Mouse (Mus musculus) thymus, postnatal 0 days (tissue): ENCODE measurements around the gene Rtkn. TPM values are rescaled to one million over a fixed set of nuclear protein-coding genes. Genes with fewer than 3 reads are reported as not detected.
A peak's percentile ranks its signal among the peaks of the same experiment; 100 is the strongest.

ENCODE experiments used
- DNase-seq: peaks from one replicate; pipeline ENCODE4 v3.0.0-alpha.2; 2015; ENCODE audit warnings: low spot score
- polyA plus RNA-seq: library from polyadenylated mRNA; unstranded; fragments of >200 nt; fragmentation: Nextera tagmentation; extraction: Ambion mirVana; gene quantifications from 2 replicates; pipeline ENCODE4 v1.2.1, GENCODE M21; 2015

Rtkn gene
- polyA plus RNA-seq, 1 experiment from 2014 or later = 30.9 TPM

- DNase-seq = no peak
Measured at GRCm38 (mm10) chr6:83116373-83117164, 18.7 kb upstream of the Rtkn start.

DNA sequence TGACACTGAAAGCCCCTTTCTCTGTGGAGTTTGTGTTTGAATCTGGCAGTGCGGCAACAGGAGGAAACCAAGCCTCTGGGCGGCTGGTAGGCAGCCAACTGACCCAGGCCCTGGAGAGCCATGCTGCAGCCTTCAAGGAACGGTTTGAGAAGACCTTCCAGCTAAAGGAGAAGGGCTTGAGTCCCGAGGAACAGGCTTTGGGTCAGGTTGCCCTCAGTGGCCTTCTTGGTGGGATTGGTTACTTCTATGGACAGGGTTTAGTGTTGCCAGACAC is 18.2 kb upstream of the Rtkn start:
- DNase-seq = no peak

GRCm38 (mm10) chr6:83117616-83118015 is 17.6 kb upstream of the Rtkn start:
- no peak for DNase-seq

GRCm38 (mm10) chr6:83118369-83118768 is 16.9 kb upstream of the Rtkn start:
- no peak for DNase-seq

GRCm38 (mm10) chr6:83118825-83119733 is 16.2 kb upstream of the Rtkn start:
- DNase-seq = no peak

- no peak for DNase-seq
Measured at GRCm38 (mm10) chr6:83119734-83120051, 15.6 kb upstream of the Rtkn start.

DNA sequence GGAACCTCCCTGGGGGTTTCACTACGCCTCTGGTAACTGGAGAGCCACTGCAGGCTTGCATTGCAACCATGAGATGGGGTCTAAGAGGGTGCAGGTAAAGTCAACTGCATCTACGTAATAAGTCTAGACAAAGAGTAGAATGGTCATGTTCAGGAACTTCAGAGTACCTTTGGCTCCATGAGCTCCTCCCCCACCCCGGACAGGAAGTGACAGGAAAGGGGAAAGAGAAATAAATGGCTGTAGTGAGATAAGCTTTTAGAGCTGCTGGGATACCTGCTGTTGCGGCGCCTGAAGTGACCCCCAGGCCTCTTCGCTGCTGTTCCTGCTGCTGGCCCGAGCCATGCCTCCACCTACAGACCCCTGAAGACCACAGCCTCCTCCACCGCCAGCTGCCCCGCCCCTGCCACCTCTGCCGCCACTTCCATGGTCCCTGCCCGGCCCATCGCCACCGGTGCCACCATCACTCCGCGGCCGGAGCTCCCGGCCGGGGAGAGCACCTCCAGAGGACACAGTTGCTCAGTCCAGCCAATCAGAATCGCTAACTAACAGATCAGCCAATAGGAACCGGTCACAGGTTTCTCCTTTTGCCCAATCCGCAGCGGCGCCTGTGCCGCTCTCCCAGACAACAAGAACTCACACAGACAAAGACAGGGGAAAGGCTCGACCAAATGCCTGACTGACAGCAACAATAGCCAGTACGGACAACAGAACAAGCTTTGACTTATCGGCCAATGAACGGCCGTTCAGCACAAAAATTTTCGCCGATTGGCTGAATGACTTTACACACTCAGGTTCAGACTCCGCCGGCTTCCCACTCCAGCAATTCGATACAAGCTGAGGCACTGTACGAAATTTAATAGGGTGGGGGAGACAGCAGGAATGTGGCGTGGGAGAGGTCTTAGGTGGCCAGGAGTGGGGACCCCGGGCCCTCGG is 14.1 kb upstream of the Rtkn start, which contains the start of gene Wbp1:
Gene Wbp1, minus strand, starts transcription at position 630 of the 933 bp plus-strand sequence.
- peak; percentile 97 for DNase-seq

DNA sequence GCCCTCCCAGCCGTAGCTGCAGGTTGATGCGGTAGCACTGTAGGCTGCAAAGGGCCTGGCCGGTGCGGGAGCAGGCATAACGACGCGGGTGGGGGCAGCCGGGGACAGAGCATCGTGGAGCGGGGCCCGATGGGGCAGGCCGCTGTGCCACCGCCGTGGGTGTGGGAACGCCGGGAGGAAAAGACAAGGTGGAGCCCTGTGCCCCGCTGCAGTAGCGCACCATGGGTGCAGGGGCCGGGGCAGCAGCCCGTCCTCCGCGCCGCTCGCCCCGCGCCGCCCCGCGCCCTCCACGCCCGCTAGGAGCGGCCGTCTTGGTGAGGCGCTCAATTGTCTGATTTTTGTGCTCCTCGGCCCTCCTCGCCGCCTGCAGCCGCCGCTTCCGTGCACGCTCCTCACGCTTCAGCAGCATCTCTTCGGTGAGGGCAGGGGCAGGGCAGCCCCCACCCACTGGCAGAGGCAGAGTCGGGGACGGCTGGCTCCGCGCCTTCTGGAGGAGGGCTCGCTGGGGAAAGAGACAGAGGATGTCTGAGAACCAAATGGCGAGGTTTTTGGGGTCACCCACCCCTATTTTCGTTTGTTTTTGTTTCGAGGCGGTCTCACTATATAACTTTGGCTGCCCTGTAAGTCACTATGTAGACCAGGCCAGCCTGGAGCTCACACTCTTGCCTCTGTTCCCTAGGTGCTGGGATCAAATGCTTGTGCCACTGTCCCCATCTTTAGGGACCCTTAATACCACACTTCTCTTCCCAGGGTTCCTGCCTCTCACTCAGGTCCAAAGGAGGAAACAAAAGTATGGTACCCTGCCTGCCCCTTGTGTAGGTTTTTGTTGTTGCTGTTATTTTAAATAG is 13.2 kb upstream of the Rtkn start:
- peak; percentile 43 for DNase-seq

GRCm38 (mm10) chr6:83122961-83123360 is 12.3 kb upstream of the Rtkn start:
- no peak for DNase-seq

DNA sequence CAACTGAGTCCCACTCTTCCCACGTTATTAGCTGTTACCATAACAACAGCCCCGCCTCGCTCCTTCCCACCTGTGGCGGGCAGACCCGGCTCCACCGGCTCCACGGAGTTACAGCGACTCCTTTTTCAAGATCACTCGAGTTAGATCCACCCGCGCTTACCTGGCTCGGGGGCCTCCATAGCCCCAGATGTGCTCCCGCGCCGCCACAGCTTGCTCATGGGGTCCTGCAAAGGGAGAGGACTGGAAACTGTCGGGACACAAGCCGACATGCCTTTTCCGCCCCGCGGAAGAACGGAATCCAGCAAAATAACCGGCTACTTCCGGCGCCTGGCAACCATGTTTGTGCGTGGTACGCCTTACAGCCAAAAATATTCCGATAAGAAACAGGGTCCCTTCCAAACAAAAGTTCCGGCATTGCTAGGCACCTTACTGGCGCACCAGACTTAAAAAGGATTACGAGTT is 10.4 kb upstream of the Rtkn start:
- DNase-seq = peak; percentile 96

DNA sequence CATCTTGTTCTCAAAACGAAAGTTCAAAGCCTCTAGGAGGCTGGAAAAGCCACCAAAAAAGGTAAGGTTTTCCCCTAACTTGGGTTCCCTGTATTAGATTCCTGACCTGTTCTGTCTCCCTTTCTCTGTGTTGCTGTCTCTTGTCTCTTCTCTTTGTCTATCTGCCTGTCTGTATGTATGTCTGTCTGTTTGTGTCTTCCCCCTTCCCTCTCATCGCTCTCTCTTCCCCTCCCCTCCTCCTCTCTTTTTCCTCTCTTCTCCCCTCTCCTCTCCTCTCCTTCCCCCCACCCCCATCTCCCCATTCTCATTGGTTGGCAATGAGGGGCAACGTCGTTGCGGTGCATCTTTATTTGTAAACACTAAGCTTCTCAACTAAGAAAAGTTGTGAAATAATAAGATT is 9.9 kb upstream of the Rtkn start, which contains the start of gene Ino80b:
Gene Ino80b, minus strand, starts transcription at position 101 of the 400 bp plus-strand sequence.
- no peak for DNase-seq

GRCm38 (mm10) chr6:83127419-83127818 is 7.8 kb upstream of the Rtkn start:
- no peak for DNase-seq

DNA sequence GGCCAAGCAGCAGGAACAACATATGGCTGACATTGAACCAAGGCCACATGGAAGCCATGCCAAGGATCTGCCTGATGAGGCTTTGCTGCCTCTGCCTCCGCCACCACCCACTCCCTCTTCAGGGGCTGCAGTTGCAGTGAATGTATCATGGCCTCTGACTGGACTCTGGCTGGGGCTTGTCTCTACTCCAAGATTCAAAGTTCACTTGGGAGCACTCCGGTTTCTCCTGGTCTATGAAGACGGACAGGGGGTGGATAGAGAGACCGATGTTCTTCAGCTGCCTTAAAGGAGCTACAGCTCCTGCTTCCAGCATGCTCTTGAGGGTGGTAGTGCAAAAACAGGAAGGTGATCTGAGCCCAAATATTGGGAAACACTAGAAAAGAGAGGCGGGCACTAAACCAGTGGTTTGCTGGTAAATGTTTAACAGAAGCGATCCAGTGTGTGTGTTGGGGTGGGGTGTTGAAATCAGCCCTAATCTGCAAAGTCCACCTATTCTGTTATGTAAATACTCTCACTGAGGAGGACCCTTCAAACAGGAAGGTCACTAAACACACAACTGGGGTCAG is 3.7 kb upstream of the Rtkn start:
- DNase-seq = no peak

GRCm38 (mm10) chr6:83132176-83132919 is 2.9 kb upstream of the Rtkn start:
- DNase-seq = no peak

GRCm38 (mm10) chr6:83134226-83134625 is 1.0 kb upstream of the Rtkn start:
- no peak for DNase-seq

DNA sequence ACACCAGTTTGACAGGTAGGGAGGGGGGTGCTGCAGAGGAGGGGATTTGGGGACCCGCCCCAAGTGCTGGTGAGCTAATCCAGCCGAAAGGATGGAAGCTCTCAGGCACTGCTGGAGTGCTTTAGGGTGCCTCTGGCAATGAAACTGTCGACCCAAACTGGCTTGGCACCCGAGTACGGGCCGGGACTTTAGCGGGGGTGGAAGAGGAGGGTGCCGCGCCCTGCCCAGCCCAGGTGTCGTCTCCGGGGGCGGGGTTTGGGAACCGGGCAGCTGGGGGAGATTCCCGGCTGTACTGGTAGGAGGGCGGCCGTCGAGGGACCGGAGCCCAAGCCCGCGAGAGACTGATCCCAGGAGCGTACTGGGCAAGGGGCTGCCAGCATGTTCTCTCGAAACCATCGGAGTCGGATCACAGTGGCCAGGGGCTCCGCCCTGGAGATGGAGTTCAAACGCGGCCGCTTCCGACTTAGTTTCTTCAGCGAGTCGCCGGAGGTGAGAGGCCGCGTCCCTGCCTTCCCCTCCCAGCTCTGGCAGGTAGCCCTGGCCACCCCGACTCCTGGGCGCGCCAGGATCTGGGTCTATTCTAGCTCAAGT is 403 bp downstream of the Rtkn start:
- DNase-seq = no peak

GRCm38 (mm10) chr6:83136291-83136880 is 1.1 kb downstream of the Rtkn start:
- no peak for DNase-seq

DNA sequence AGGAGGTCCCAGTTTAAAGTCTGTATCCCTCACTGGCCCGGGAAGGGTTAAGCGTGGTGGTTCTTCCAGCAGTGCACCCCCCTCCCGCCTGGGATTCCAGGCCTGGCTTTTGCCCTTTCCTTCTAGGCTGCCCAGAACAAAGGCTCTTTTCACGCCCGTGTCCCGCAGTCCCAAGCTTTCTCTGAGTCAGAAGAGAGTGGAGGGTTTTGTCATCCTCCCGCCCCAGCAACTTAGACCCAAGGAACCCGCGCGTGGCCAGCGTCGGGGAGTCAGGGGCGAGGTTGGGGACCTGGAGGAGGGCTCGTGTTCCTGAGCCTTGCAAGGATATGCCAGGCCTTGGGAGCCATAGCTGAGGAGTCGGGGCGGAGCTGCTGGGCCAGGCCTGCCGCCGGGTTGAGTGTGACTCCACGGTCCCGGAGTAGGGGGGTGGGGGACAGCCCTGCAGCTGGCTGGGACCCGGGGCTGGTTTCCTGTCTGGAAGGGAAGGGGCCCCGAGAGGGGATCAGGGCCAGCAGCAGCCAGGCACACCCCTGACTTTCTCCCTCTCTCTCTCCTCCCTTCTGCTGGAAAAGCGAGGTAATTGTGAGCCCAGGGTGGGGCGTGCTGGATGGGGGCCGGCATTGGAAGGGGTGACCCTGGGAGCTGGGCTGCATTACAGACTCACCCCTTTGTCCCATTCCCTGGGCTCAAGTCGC is 1.8 kb downstream of the Rtkn start:
- DNase-seq = peak; percentile 81
